Mouse (Mus musculus): ENCODE results near the gene Nlgn1. TPM values are rescaled to one million over a fixed set of nuclear protein-coding genes. Genes with fewer than 3 reads are reported as not detected.
"Not testable (repeated sequence)": the region's sequence is repeated elsewhere in the genome, so short reads cannot be mapped to it uniquely, and the experiment has no call there.

The Nlgn1 gene
- polyA plus RNA-seq, 1 experiment, result 0.09 TPM

DNA sequence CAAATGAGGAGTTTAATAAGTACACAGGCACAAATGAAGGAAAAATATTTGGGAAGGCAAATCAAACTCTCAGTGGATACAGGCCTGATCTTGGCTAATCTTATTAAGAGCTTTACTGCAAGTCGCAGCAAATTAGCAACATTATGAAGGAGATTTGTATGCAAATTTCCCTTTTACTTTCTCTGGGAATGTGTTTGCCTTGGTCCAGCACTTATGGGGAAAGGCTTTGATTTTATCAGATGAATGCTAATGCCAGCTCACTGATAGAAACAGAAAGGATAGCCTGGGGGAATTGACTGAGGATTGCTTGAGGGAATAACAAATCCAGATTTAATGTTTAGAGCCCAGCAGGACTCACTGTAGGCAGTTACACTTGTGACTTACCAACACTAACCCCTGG, 725.7 kb downstream of the Nlgn1 start:
- Histone ChIP-seq H3K27me3 (ENCODE audit: control insufficient read depth, insufficient read depth, low read length) (no peaks in the 10 kb centered on the region), H3K27ac (ENCODE audit: insufficient read depth, low read depth, low read length) (no peak overlapping the region), H3K4me1 (ENCODE audit: control insufficient read depth, insufficient read depth, insufficient read length, low read length) (no peaks in the 10 kb centered on the region), H3K36me3 (ENCODE audit: control insufficient read depth, insufficient read depth, low read length) (no peaks in the 10 kb centered on the region), H3K4me3 (ENCODE audit: low read depth, low read length) (no peak overlapping the region)
- WGBS, result 39% methylated on average over 1 of the region's 1 CpGs
- TF ChIP-seq POLR2A (IDR thresholded peaks at IDR 0.05; ENCODE audit: low read depth, low read length), result no peak
- no peak for TF ChIP-seq CTCF (IDR thresholded peaks at IDR 0.05; ENCODE audit: extremely low read depth, insufficient read length, insufficient replicate concordance, low read depth, low read length)

DNA sequence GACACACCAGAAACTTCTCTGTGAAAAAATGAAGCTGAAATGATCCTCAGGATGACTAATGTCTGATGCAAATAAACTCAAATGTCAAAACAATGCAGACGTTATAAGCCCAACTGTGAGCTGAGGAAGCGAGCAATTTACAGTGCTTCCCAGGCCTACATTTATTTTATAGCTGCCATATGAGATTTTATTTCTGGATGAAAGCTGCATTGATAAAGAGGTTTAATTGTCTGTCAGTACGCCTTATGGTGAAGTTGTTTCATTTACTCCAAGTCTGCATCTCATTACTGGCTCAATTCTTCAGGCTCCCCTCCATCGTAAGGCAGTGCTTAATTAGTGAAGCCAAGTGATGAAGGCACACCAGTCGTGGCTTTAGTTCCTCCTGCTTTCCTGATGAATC, 734.7 kb downstream of the Nlgn1 start:
- TF ChIP-seq POLR2A (IDR thresholded peaks at IDR 0.05; ENCODE audit: low read depth, low read length) (no peak), CTCF (IDR thresholded peaks at IDR 0.05; ENCODE audit: extremely low read depth, insufficient read length, insufficient replicate concordance, low read depth, low read length) (no peak)
- H3K4me3 ChIP-seq (ENCODE audit: low read depth, low read length), result no peak overlapping the region
- H3K4me1 ChIP-seq (ENCODE audit: control insufficient read depth, insufficient read depth, insufficient read length, low read length), result no peaks in the 10 kb centered on the region
- WGBS, result 75% methylated on average over 5 of the region's 5 CpGs
- no peak overlapping the region for H3K27ac ChIP-seq (ENCODE audit: insufficient read depth, low read depth, low read length)
- H3K36me3 ChIP-seq (ENCODE audit: control insufficient read depth, insufficient read depth, low read length), result no peaks in the 10 kb centered on the region
- H3K27me3 ChIP-seq (ENCODE audit: control insufficient read depth, insufficient read depth, low read length), result no peaks in the 10 kb centered on the region

DNA sequence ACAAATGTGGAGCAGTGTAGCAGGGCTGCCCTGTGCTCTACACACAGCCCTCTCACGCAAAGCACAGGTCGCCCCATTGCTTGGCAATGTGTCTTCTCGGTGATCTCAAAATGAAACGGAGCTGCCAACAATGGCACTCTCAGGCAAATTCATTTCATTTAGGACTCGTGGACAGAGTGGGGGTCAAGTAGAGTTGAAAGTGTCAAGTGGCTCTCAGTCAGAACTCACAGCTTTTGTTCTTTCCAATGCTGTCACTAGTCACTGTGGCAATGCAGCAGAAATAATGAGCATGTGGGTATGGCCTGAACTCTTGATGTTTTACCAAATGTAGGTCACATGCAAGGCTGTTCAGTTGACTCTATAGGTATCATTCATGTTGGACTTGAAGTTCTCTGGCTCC, 756.7 kb downstream of the Nlgn1 start:
- WGBS, result 73% methylated on average over 5 of the region's 5 CpGs
- no peaks in the 10 kb centered on the region for H3K4me1 ChIP-seq (ENCODE audit: control insufficient read depth, insufficient read depth, insufficient read length, low read length)
- no peaks in the 10 kb centered on the region for H3K27me3 ChIP-seq (ENCODE audit: control insufficient read depth, insufficient read depth, low read length)
- H3K36me3 ChIP-seq (ENCODE audit: control insufficient read depth, insufficient read depth, low read length), result no peaks in the 10 kb centered on the region
- no peak overlapping the region for H3K4me3 ChIP-seq (ENCODE audit: low read depth, low read length)
- H3K27ac ChIP-seq (ENCODE audit: insufficient read depth, low read depth, low read length), result no peak overlapping the region
- TF ChIP-seq POLR2A (IDR thresholded peaks at IDR 0.05; ENCODE audit: low read depth, low read length) (no peak), CTCF (IDR thresholded peaks at IDR 0.05; ENCODE audit: extremely low read depth, insufficient read length, insufficient replicate concordance, low read depth, low read length) (no peak)

DNA sequence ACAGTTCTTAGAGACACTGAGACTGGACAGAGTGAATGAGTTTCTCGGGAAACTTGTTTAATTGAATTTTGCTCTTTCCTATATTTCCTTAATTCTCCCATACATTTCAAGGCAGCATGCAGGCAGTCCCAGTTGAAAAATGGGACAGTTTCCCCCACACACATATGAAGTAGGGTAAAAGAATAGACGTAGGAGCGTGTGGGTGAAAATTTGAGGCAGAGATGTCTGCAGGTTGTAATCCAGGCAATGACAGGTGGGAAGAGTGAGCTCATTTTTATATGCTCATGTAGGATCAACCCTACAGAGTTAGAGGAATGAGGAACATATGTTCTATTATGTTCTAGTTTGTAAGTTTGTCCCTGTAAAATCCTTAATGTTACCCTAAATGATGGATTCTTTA, 757.4 kb downstream of the Nlgn1 start:
- 92% methylated on average over 3 of the region's 3 CpGs for WGBS
- Histone ChIP-seq H3K4me1 (ENCODE audit: control insufficient read depth, insufficient read depth, insufficient read length, low read length) (no peaks in the 10 kb centered on the region), H3K4me3 (ENCODE audit: low read depth, low read length) (no peak overlapping the region), H3K27me3 (ENCODE audit: control insufficient read depth, insufficient read depth, low read length) (no peaks in the 10 kb centered on the region), H3K27ac (ENCODE audit: insufficient read depth, low read depth, low read length) (no peak overlapping the region), H3K36me3 (ENCODE audit: control insufficient read depth, insufficient read depth, low read length) (no peaks in the 10 kb centered on the region)
- no peak for TF ChIP-seq CTCF (IDR thresholded peaks at IDR 0.05; ENCODE audit: extremely low read depth, insufficient read length, insufficient replicate concordance, low read depth, low read length)
- no peak for TF ChIP-seq POLR2A (IDR thresholded peaks at IDR 0.05; ENCODE audit: low read depth, low read length)

DNA sequence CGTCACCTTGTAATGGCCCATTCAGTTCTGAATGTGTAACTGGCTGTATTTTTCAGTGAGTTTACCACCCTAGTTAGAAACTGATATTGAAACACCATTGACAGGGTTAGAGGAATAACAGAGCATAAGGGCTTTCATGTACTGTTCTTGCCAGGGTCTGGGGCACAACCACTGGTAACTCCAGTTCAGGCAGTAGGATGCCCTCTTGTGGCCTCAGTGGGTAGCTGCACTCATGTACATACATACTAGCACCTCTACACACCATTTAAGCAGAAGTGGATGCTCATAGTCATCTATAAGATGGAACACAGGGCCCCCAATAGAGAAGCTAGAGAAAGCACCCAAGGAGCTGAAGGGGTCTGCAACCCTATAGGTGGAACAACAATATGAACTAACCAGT, 773.7 kb downstream of the Nlgn1 start:
- H3K27ac ChIP-seq (ENCODE audit: insufficient read depth, low read depth, low read length); H3K27me3 ChIP-seq (ENCODE audit: control insufficient read depth, insufficient read depth, low read length); H3K36me3 ChIP-seq (ENCODE audit: control insufficient read depth, insufficient read depth, low read length); H3K4me3 ChIP-seq (ENCODE audit: low read depth, low read length); H3K4me1 ChIP-seq (ENCODE audit: control insufficient read depth, insufficient read depth, insufficient read length, low read length): not testable (repeated sequence)
- WGBS, result 95% methylated on average over 1 of the region's 1 CpGs

DNA sequence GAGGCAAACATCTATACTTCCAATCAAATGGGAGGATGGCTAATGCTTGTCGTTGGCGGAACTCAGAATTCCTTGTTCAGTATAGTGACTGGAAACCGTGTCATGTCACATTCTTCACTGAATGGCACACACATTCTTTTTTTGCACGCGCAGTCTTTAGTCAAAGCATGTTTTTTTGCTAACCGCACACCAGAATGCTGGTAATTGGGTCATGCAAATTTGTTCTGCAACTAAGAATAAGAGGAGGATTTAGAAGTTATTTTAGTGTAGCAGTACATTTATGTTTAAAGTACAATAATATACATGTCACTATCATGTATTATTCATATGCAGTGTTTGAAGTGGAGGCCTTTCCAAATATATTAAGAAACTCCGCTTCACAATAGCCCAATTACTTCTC, 783.2 kb downstream of the Nlgn1 start:
- not testable (repeated sequence) for H3K27me3 ChIP-seq (ENCODE audit: control insufficient read depth, insufficient read depth, low read length); H3K4me3 ChIP-seq (ENCODE audit: low read depth, low read length); H3K4me1 ChIP-seq (ENCODE audit: control insufficient read depth, insufficient read depth, insufficient read length, low read length); H3K27ac ChIP-seq (ENCODE audit: insufficient read depth, low read depth, low read length); H3K36me3 ChIP-seq (ENCODE audit: control insufficient read depth, insufficient read depth, low read length)
- WGBS, result 85% methylated on average over 7 of the region's 7 CpGs

DNA sequence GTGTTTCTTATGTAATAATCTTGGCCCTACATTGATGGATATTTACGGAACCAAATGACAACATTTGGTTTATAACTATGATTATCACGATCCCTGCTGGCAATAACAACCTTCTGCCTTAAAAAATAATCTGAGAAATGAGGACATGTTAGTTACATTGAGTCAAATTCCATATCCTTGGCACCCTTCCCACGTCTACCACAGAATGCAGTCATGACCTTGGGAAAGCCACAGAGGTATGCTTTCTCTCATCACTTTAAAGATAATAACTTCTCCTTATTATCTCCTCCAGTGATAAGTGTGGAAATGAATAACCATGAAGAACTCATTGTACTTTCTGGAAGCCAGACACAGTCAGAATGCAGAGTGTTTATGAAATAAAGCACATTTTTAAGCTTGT, 808.0 kb downstream of the Nlgn1 start:
- WGBS, result 43% methylated on average over 2 of the region's 3 CpGs
- not testable (repeated sequence) for H3K4me1 ChIP-seq (ENCODE audit: control insufficient read depth, insufficient read depth, insufficient read length, low read length); H3K27me3 ChIP-seq (ENCODE audit: control insufficient read depth, insufficient read depth, low read length); H3K36me3 ChIP-seq (ENCODE audit: control insufficient read depth, insufficient read depth, low read length); H3K27ac ChIP-seq (ENCODE audit: insufficient read depth, low read depth, low read length); H3K4me3 ChIP-seq (ENCODE audit: low read depth, low read length)

DNA sequence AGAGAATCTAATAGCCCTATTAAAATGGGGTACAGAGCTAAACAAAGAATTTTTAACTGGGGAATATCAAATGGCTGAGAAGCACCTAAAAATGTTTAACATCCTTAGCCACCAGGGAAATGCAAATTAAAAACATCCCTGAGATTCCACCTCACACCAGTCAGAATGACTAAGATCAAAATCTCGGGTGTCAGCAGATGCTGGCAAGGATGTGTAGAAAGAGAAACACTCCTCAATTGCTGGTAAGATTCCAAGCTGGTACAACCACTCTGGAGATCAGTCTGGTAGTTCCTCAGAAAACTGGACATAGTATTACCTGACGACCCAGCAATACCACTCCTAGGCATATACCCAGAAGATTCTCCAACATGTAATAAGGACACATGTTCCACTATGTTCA, 869.2 kb downstream of the Nlgn1 start:
- WGBS, result 77% methylated on average over 2 of the region's 2 CpGs
- H3K27me3 ChIP-seq (ENCODE audit: control insufficient read depth, insufficient read depth, low read length), result no peaks in the 10 kb centered on the region
- no peak for TF ChIP-seq CTCF (IDR thresholded peaks at IDR 0.05; ENCODE audit: extremely low read depth, insufficient read length, insufficient replicate concordance, low read depth, low read length)
- no peak for TF ChIP-seq POLR2A (IDR thresholded peaks at IDR 0.05; ENCODE audit: low read depth, low read length)
- H3K4me1 ChIP-seq (ENCODE audit: control insufficient read depth, insufficient read depth, insufficient read length, low read length), result no peaks in the 10 kb centered on the region
- no peaks in the 10 kb centered on the region for H3K36me3 ChIP-seq (ENCODE audit: control insufficient read depth, insufficient read depth, low read length)
- no peak overlapping the region for H3K27ac ChIP-seq (ENCODE audit: insufficient read depth, low read depth, low read length)
- no peak overlapping the region for H3K4me3 ChIP-seq (ENCODE audit: low read depth, low read length)

Data from small intestine, adult 2 months (tissue).